Mouse (Mus musculus) heart, embryonic 13.5 days (tissue): ENCODE results near the gene Gpc3. TPM values are rescaled to one million over a fixed set of nuclear protein-coding genes. Genes with fewer than 3 reads are reported as not detected.

Experiments used
- microRNA counts: library from miRNA; unstranded; fragments of <30 nt; microRNA quantifications from one replicate; lab custom pipeline; 2016
- microRNA-seq: library from miRNA; unstranded; fragments of <30 nt; microRNA quantifications from one replicate; pipeline ENCODE4, GENCODE M21; 2016
- polyA plus RNA-seq: library from polyadenylated mRNA; unstranded; fragments of >200 nt; fragmentation: Nextera tagmentation; extraction: Ambion mirVana; gene quantifications from 2 replicates; pipeline ENCODE4 v1.2.1, GENCODE M21; 2015

The Gpc3 gene
- polyA plus RNA-seq, 1 experiment from 2014 or later, result 511 TPM

MicroRNA genes within 50 kb of the gene (microRNA counts, 519-probe panel; counts per million panel counts)
- microRNA mmu-miR-717 (lab: Ali Mortazavi, UCI), result 209 counts per million, percentile 61 among the panel's probes with 10 or more counts

Small RNA genes lying within 50 kb of the gene (microRNA-seq; reads per million reads assigned to microRNA genes)
- gene Mir6384, result not detected
- not detected for gene Mir717

Other genes starting within 250 kb of the Gpc3 start
- gene Ccdc160, start 177.2 kb upstream of the Gpc3 start, polyA plus RNA-seq, result 0.41 and 0.62 TPM in 2 replicates